Mouse (Mus musculus) inflammation-experienced regulatory T-cells, adult 6 months (primary cell): ENCODE measurements around the gene Rhox3g. TPM values are rescaled to one million over a fixed set of nuclear protein-coding genes. Genes with fewer than 3 reads are reported as not detected.
"Not testable (repeated sequence)": the region's sequence is repeated elsewhere in the genome, so short reads cannot be mapped to it uniquely, and the experiment has no call there.

Source experiments
- ATAC-seq: one replicate; pipeline ENCODE4 v1.8.0; 2017
- polyA plus RNA-seq, 3 experiments: library from polyadenylated mRNA; unstranded; fragments of 100-300 nt; shearing (Covaris generic); gene quantifications; one replicate each; pipeline ENCODE4 v1.2.1; 2017

Rhox3g gene
- not detected for polyA plus RNA-seq

DNA sequence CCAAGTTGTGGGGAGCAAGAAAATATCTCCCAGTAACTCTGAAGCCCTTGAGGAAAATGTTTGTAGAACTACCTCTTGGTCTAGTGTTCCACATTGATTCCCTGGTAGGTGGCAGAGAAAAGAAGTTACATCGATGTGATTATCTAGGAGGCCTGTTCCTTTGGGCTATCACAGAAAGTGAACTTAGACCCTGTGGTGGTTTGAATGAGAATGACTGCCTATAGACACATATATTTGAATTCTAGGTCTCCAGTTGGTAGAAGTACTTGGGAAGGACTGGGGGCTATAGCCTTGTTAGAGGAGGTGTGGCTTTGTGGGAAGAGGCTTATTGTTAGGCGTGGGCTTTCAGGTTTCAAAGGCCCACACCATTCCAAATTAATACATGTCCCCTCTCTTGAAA lies at the start of gene Rhox3g:
Gene Rhox3g (minus strand): TSS at position 101 of the 400 bp plus-strand sequence.
- not testable (repeated sequence) for ATAC-seq

DNA sequence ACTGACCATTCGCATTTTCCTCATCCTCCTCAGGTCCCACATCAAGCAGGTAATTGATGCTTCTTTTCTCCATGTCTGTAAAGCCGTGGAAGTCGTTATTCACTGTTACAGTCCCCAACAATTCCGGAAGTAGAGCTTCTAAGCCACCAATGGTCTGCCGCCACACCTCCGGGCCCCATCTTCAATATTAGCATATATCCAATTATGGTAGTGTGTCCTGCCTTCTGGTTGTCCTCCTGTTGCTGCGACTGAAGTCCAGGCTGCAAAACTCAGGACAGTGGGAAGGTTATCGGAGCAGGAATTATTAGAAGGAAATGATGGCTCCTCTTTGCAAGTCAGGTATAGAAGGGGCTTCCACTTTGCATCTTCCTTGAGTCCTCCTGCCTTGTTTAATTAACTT lies 44.8 kb upstream of the Rhox3g start, which contains the start of gene Rhox2h:
Gene Rhox2h (minus strand): TSS at position 101 of the 400 bp plus-strand sequence.
- not testable (repeated sequence) for ATAC-seq

- ATAC-seq = not testable (repeated sequence)
Measured at GRCm38 (mm10) chrX:37668664-37669063, 40.3 kb upstream of the Rhox3g start, which contains the start of gene Rhox3h. Gene Rhox3h (minus strand): TSS chrX:37668764.

GRCm38 (mm10) chrX:37651227-37651626 lies 22.8 kb upstream of the Rhox3g start, which contains the start of gene Rhox4g:
Gene Rhox4g (minus strand): TSS chrX:37651327.
- not testable (repeated sequence) for ATAC-seq

- ATAC-seq = not testable (repeated sequence)
Measured at GRCm38 (mm10) chrX:37643370-37643769, 15.0 kb upstream of the Rhox3g start, which contains the start of gene Rhox2g. Gene Rhox2g (minus strand): TSS chrX:37643470.

DNA sequence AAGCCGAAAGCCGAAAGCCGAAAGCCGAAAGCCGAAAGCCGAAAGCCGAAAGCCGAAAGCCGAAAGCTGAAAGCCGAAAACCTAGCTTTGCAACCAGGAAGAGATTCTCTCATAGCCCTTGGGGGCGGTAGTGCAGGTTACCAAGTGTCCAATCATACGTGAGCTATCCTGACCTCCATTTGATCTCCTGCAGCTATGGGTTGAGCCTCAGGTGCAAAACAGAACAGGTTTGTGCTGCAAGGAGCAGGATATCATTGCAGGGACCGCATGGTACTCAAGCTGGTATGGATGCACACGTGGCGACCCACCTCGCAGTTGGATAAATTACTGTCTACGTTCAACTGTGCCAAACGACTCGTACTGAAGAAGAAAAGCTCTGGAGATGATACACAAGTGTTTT lies 20.8 kb downstream of the Rhox3g start, which contains the start of gene Rhox4f:
Gene Rhox4f (minus strand): TSS at position 101 of the 400 bp plus-strand sequence.
- ATAC-seq = not testable (repeated sequence)

DNA sequence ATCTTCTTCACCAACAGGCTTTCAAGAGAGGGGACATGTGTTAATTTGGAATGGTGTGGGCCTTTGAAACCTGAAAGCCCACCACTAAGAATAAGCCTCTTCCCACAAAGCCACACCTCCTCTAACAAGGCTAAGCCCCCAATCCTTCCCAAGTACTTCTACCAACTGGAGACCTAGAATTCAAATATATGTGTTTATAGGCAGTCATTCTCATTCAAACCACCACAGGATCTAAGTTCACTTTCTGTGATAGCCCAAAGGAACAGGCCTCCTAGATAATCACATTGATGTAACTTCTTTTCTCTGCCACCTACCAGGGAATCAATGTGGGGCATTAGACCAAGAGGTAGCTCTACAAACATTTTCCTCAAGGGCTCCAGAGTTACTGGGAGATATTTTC lies 47.7 kb downstream of the Rhox3g start, which contains the start of gene Rhox3f:
Gene Rhox3f (plus strand): TSS at position 301 of the 400 bp plus-strand sequence.
- not testable (repeated sequence) for ATAC-seq

Other genes with a start within 250 kb of the Rhox3g start
- not detected for gene Rhox3a2, start 248.6 kb downstream of the Rhox3g start, polyA plus RNA-seq
- gene Rhox4a2, start 237.8 kb downstream of the Rhox3g start, polyA plus RNA-seq = not detected
- gene Rhox2b, start 216.5 kb downstream of the Rhox3g start, polyA plus RNA-seq = not detected
- not detected for gene Rhox4b, start 196.1 kb downstream of the Rhox3g start, polyA plus RNA-seq
- gene Rhox2c, start 174.9 kb downstream of the Rhox3g start, polyA plus RNA-seq = not detected
- not detected for gene Rhox3c, start 170.0 kb downstream of the Rhox3g start, polyA plus RNA-seq
- not detected for gene Rhox4c, start 148.3 kb downstream of the Rhox3g start, polyA plus RNA-seq
- not detected for gene Rhox2d, start 135.2 kb downstream of the Rhox3g start, polyA plus RNA-seq
- gene Rhox4d, start 114.3 kb downstream of the Rhox3g start, polyA plus RNA-seq = not detected
- not detected for gene Rhox2e, start 98.2 kb downstream of the Rhox3g start, polyA plus RNA-seq
- gene Rhox3e, start 86.6 kb downstream of the Rhox3g start, polyA plus RNA-seq = not detected
- gene Rhox4e, start 71.2 kb downstream of the Rhox3g start, polyA plus RNA-seq = not detected
- gene Rhox2f, start 57.2 kb downstream of the Rhox3g start, polyA plus RNA-seq = not detected
- gene Rhox3f, start 47.6 kb downstream of the Rhox3g start, polyA plus RNA-seq = not detected
- gene Rhox4f, start 20.9 kb downstream of the Rhox3g start, polyA plus RNA-seq = not detected
- gene Rhox2g, start 14.9 kb upstream of the Rhox3g start, polyA plus RNA-seq = not detected
- not detected for gene Rhox4g, start 22.7 kb upstream of the Rhox3g start, polyA plus RNA-seq
- gene Rhox3h, start 40.2 kb upstream of the Rhox3g start, polyA plus RNA-seq = not detected
- gene Rhox2h, start 44.7 kb upstream of the Rhox3g start, polyA plus RNA-seq = not detected
- not detected for gene Rhox5, start 176.2 kb upstream of the Rhox3g start, polyA plus RNA-seq
- not detected for gene Rhox6, start 198.3 kb upstream of the Rhox3g start, polyA plus RNA-seq
- gene Rhox7a, start 203.1 kb upstream of the Rhox3g start, polyA plus RNA-seq = not detected